Mouse (Mus musculus) small intestine, adult 2 months (tissue): ENCODE measurements at regions not wholly inside any gene's neighbourhood (a gene's known extent, or its start where the extent isn't known, plus 50 kb on each side); places are given as distances from the start of the nearest gene placed in this dataset.

Experiments
- CTCF ChIP-seq: fragments of 200-500 bp; IDR thresholded peaks from 2 replicates; pipeline ENCODE4 v1.5.1; 2012; ENCODE audit warnings: low read depth, mild to moderate bottlenecking, control low read depth, inconsistent platforms, low read length, moderate library complexity, mixed read lengths; ENCODE audit not compliant: insufficient replicate concordance, insufficient read length; ENCODE audit errors: extremely low read depth
- POLR2A ChIP-seq: fragments of 200-500 bp; IDR thresholded peaks from 2 replicates; pipeline ENCODE4 v1.6.1; 2012; ENCODE audit warnings: low read depth, mild to moderate bottlenecking, control low read depth, inconsistent platforms, low read length, moderate library complexity

- no peak for TF ChIP-seq CTCF
- no peak for TF ChIP-seq POLR2A
Observed at GRCm38 (mm10) chr11:56254437-56254836, 213.6 kb upstream of the Nmur2 start.
